Mouse (Mus musculus): ENCODE results near the gene Txndc5. TPM values are rescaled to one million over a fixed set of nuclear protein-coding genes. Genes with fewer than 3 reads are reported as not detected.

Gene Txndc5
- 65.5 and 88.2 TPM in 2 replicates for polyA plus RNA-seq (2012; rRNA removed)

DNA sequence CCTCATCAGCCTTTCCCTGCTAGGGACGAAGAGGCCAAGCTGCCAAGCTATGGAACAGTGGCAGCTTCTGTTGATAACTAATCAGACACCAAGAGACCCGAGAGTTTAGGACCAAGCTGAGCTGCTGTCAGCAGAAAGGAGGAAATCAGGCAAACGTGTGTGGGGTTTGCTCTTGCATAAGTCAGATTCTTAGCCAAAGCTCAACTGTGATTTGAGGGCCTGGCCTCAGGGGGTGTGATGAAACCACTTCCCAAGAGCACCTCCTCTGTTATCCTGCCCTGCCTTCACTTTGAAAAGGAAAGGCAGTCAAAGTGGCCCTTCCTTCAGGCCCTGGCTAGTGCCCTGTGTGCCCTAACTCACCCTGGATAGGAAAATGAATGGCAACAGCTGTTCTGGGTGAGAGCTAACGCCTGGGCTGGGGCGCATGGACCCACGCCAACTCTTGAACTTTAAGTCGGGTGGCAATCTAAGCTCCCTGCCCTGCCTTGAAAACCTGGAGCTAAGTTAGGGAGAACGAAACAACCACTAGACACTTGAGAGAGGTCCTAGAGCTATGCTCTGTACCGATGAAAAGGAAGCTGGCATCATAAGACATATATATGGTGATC lies at the start of gene Txndc5:
TSS of gene Txndc5 (minus strand) at position 138 of the 608 bp plus-strand sequence.

Other genes with a start within 250 kb of the Txndc5 start
- 4.2 and 5.9 TPM in 2 replicates for gene Bmp6, start 183.7 kb downstream of the Txndc5 start, polyA plus RNA-seq (2012; rRNA removed)
- gene Bloc1s5, start 106.3 kb upstream of the Txndc5 start, polyA plus RNA-seq (2012; rRNA removed): 8.9 and 14.4 TPM in 2 replicates
- 35.9 and 42.9 TPM in 2 replicates for gene Eef1e1, start 130.2 kb upstream of the Txndc5 start, polyA plus RNA-seq (2012; rRNA removed)